Mouse (Mus musculus) hindbrain, embryonic 15.5 days (tissue): Measurements from ENCODE around the gene Gm21988. TPM values are rescaled to one million over a fixed set of nuclear protein-coding genes. Genes with fewer than 3 reads are reported as not detected.

ENCODE experiments used
- ATAC-seq: fragments of 200-750 bp; cut with Nextera tagmentation; 2 replicates; pipeline ENCODE4 v1.8.0; 2017; ENCODE audit warnings: low read depth, moderate number of reproducible peaks, moderate TSS enrichment; ENCODE audit not compliant: low FRiP score
- H3K27ac ChIP-seq: fragments of 300-500 bp; sonication (generic); replicated peaks from 2 replicates; pipeline ENCODE4 v1.5.1; 2015; ENCODE audit warnings: mild to moderate bottlenecking, inconsistent platforms
- H3K27me3 ChIP-seq: fragments of 300-500 bp; sonication (generic); 2 replicates; pipeline ENCODE4 v1.6.1; 2015; ENCODE audit warnings: control low read depth, inconsistent platforms
- H3K36me3 ChIP-seq: fragments of 300-500 bp; sonication (generic); 2 replicates; pipeline ENCODE4 v1.6.1; 2015; ENCODE audit warnings: control low read depth, inconsistent platforms
- H3K4me1 ChIP-seq: fragments of 300-500 bp; sonication (generic); replicated peaks from 2 replicates; pipeline ENCODE4 v1.6.1; 2015; ENCODE audit warnings: control low read depth, inconsistent platforms
- H3K4me2 ChIP-seq: fragments of 300-500 bp; sonication (generic); 2 replicates; pipeline ENCODE4 v1.6.1; 2015; ENCODE audit warnings: moderate library complexity, mild to moderate bottlenecking, inconsistent platforms
- H3K4me3 ChIP-seq: fragments of 300-500 bp; sonication (generic); 2 replicates; pipeline ENCODE4 v1.5.1; 2015; ENCODE audit warnings: mild to moderate bottlenecking, inconsistent platforms
- H3K9ac ChIP-seq: fragments of 300-500 bp; sonication (generic); 2 replicates; pipeline ENCODE4 v1.6.1; 2015; ENCODE audit warnings: inconsistent platforms
- H3K9me3 ChIP-seq: fragments of 300-500 bp; sonication (generic); 2 replicates; pipeline ENCODE4 v1.6.1; 2016; ENCODE audit warnings: control low read depth, inconsistent platforms
- WGBS: fragments of 180-500 bp; shearing (Covaris S2); methylation state at CpG from one replicate; pipeline ENCODE4 v1.1.7; 2015; 5-methylcytosine and 5-hydroxymethylcytosine counted together
- polyA plus RNA-seq: library from polyadenylated mRNA; unstranded; fragments of >200 nt; fragmentation: Nextera tagmentation; extraction: Ambion mirVana; gene quantifications from 2 replicates; pipeline ENCODE4 v1.2.1, GENCODE M21; 2015

The Gm21988 gene
- polyA plus RNA-seq, 1 experiment from 2014 or later = 13.7 TPM

- no peak overlapping the region for H3K4me2 ChIP-seq
- peaks cover 23% of the 10 kb centered on the region for H3K27me3 ChIP-seq
- WGBS = 66% methylated on average over 5 of the region's 5 CpGs
- H3K27ac ChIP-seq = no peak overlapping the region
- no peaks in the 10 kb centered on the region for H3K9me3 ChIP-seq
- no peak overlapping the region for H3K9ac ChIP-seq
- peaks cover 45% of the 10 kb centered on the region for H3K4me1 ChIP-seq
- no peak for ATAC-seq
- peaks cover 13% of the 10 kb centered on the region for H3K36me3 ChIP-seq
- no peak overlapping the region for H3K4me3 ChIP-seq
Measured at GRCm38 (mm10) chr11:70234037-70234436, 5.6 kb downstream of the Gm21988 start.

- Histone ChIP-seq H3K36me3 (peaks cover 13% of the 10 kb centered on the region), H3K4me2 (peak overlapping the region; percentile 51), H3K9ac (0 out of 2 replicates have a peak overlapping the region, but pooled peaks have one; percentile 32), H3K4me3 (peak overlapping the region; percentile 32), H3K9me3 (no peaks in the 10 kb centered on the region), H3K27ac (no peak overlapping the region), H3K4me1 (peaks cover 43% of the 10 kb centered on the region), H3K27me3 (peaks cover 31% of the 10 kb centered on the region)
- 39% methylated on average over 8 of the region's 8 CpGs for WGBS
- ATAC-seq = no peak
Measured at GRCm38 (mm10) chr11:70233016-70233415, 6.6 kb downstream of the Gm21988 start.

- H3K4me1 ChIP-seq = peaks cover 43% of the 10 kb centered on the region
- 10% methylated on average over 7 of the region's 10 CpGs for WGBS
- no peak for ATAC-seq
- H3K9me3 ChIP-seq = no peaks in the 10 kb centered on the region
- no peak overlapping the region for H3K27ac ChIP-seq
- H3K9ac ChIP-seq = peak overlapping the region; percentile 32; the same call in 1 of the 2 replicates
- peaks cover 13% of the 10 kb centered on the region for H3K36me3 ChIP-seq
- peak overlapping the region; percentile 32 for H3K4me3 ChIP-seq
- peak overlapping the region; percentile 51 for H3K4me2 ChIP-seq
- H3K27me3 ChIP-seq = peaks cover 36% of the 10 kb centered on the region
Measured at GRCm38 (mm10) chr11:70232546-70232945, 7.1 kb downstream of the Gm21988 start.

GRCm38 (mm10) chr11:70230239-70230727 is 9.3 kb downstream of the Gm21988 start:
- Histone ChIP-seq H3K27me3 (peaks cover 49% of the 10 kb centered on the region), H3K4me3 (peak overlapping the region; percentile 23), H3K4me1 (peaks cover 46% of the 10 kb centered on the region), H3K4me2 (peak overlapping the region; percentile 53), H3K36me3 (peaks cover 7% of the 10 kb centered on the region), H3K9ac (no peak overlapping the region), H3K27ac (0 out of 2 replicates have a peak overlapping the region, but pooled peaks have one; percentile 21), H3K9me3 (no peaks in the 10 kb centered on the region)
- ATAC-seq = peak; percentile 25; the same call in 1 of the 2 replicates
- 1% methylated on average over 32 of the region's 32 CpGs for WGBS

GRCm38 (mm10) chr11:70229260-70230010 is 10.2 kb downstream of the Gm21988 start, which contains the start of gene Bcl6b:
TSS of gene Bcl6b (minus strand) at chr11:70229798.
- Histone ChIP-seq H3K4me1 (peaks cover 46% of the 10 kb centered on the region), H3K4me2 (peak within 1 kb of the TSS; percentile 53), H3K9ac (no peak within 1 kb of the TSS), H3K4me3 (peak within 1 kb of the TSS; percentile 23), H3K36me3 (no peaks in the 10 kb centered on the region), H3K27ac (peak within 1 kb of the TSS; percentile 21; the same call in 1 of the 2 replicates), H3K27me3 (peaks cover 49% of the 10 kb centered on the region), H3K9me3 (no peaks in the 10 kb centered on the region)
- ATAC-seq = no peak; the same call in 1 of the 2 replicates
- WGBS = 3% methylated on average over 39 of the region's 39 CpGs

GRCm38 (mm10) chr11:70228828-70229227 is 10.8 kb downstream of the Gm21988 start:
- ATAC-seq = peak; percentile 63
- H3K4me1 ChIP-seq = peaks cover 46% of the 10 kb centered on the region
- no peak overlapping the region for H3K9ac ChIP-seq
- peaks cover 49% of the 10 kb centered on the region for H3K27me3 ChIP-seq
- H3K4me2 ChIP-seq = peak overlapping the region; percentile 53
- peak overlapping the region; percentile 23 for H3K4me3 ChIP-seq
- no peaks in the 10 kb centered on the region for H3K9me3 ChIP-seq
- no peaks in the 10 kb centered on the region for H3K36me3 ChIP-seq
- WGBS = under 1% methylated on average over 19 of the region's 19 CpGs
- no peak overlapping the region for H3K27ac ChIP-seq

GRCm38 (mm10) chr11:70227661-70228245 is 11.9 kb downstream of the Gm21988 start:
- WGBS = 90% methylated on average over 4 of the region's 4 CpGs

GRCm38 (mm10) chr11:70227126-70227525 is 12.5 kb downstream of the Gm21988 start:
- H3K27me3 ChIP-seq = peaks cover 49% of the 10 kb centered on the region
- H3K4me3 ChIP-seq = peak overlapping the region; percentile 30; the same call in 1 of the 2 replicates
- 32% methylated on average over 5 of the region's 5 CpGs for WGBS
- H3K9ac ChIP-seq = no peak overlapping the region
- no peak for ATAC-seq
- H3K4me2 ChIP-seq = peak overlapping the region; percentile 57
- no peaks in the 10 kb centered on the region for H3K9me3 ChIP-seq
- H3K4me1 ChIP-seq = peaks cover 46% of the 10 kb centered on the region
- no peaks in the 10 kb centered on the region for H3K36me3 ChIP-seq
- H3K27ac ChIP-seq = no peak overlapping the region

More at GRCm38 (mm10) chr11:70227661-70228245, 11.9 kb downstream of the Gm21988 start:
- Histone ChIP-seq H3K4me3 (0 out of 2 replicates have a peak overlapping the region, but pooled peaks have one; percentile 23), H3K27me3 (peaks cover 49% of the 10 kb centered on the region), H3K4me2 (peak overlapping the region; percentile 57), H3K4me1 (peaks cover 42% of the 10 kb centered on the region), H3K9me3 (no peaks in the 10 kb centered on the region), H3K27ac (no peak overlapping the region), H3K36me3 (no peaks in the 10 kb centered on the region), H3K9ac (no peak overlapping the region)
- ATAC-seq = no peak

- Histone ChIP-seq H3K4me3 (peak overlapping the region; percentile 30), H3K27ac (no peak overlapping the region), H3K9ac (peak overlapping the region; percentile 21; the same call in 1 of the 2 replicates), H3K4me2 (peak overlapping the region; percentile 57), H3K9me3 (no peaks in the 10 kb centered on the region), H3K36me3 (no peaks in the 10 kb centered on the region), H3K4me1 (peaks cover 52% of the 10 kb centered on the region), H3K27me3 (peaks cover 49% of the 10 kb centered on the region)
- no peak for ATAC-seq
- 7% methylated on average over 18 of the region's 18 CpGs for WGBS
Measured at GRCm38 (mm10) chr11:70226602-70226890, 13.1 kb downstream of the Gm21988 start.

- 20% methylated on average over 27 of the region's 27 CpGs for WGBS
- peaks cover 46% of the 10 kb centered on the region for H3K27me3 ChIP-seq
- ATAC-seq = peak; percentile 43; the same call in 1 of the 2 replicates
Measured at GRCm38 (mm10) chr11:70225798-70226601, 13.6 kb downstream of the Gm21988 start.

GRCm38 (mm10) chr11:70223724-70224123 is 15.9 kb downstream of the Gm21988 start:
- Histone ChIP-seq H3K9ac (no peak overlapping the region), H3K4me3 (no peak overlapping the region), H3K27ac (no peak overlapping the region), H3K9me3 (no peaks in the 10 kb centered on the region), H3K36me3 (no peaks in the 10 kb centered on the region), H3K27me3 (peaks cover 25% of the 10 kb centered on the region), H3K4me1 (peaks cover 47% of the 10 kb centered on the region), H3K4me2 (no peak overlapping the region)
- WGBS = 89% methylated on average over 9 of the region's 9 CpGs
- ATAC-seq = no peak

More at GRCm38 (mm10) chr11:70225798-70226601, 13.6 kb downstream of the Gm21988 start:
- Histone ChIP-seq H3K9me3 (no peaks in the 10 kb centered on the region), H3K27ac (no peak overlapping the region), H3K4me1 (peaks cover 53% of the 10 kb centered on the region), H3K36me3 (no peaks in the 10 kb centered on the region), H3K4me2 (peak overlapping the region; percentile 57), H3K9ac (peak overlapping the region; percentile 21; the same call in 1 of the 2 replicates), H3K4me3 (peak overlapping the region; percentile 30)
